Mouse (Mus musculus): ENCODE results near the gene Samd15. TPM values are rescaled to one million over a fixed set of nuclear protein-coding genes. Genes with fewer than 3 reads are reported as not detected.

Gene Samd15
- polyA plus RNA-seq, 1 experiment from 2014 or later = 2.3 TPM

DNA sequence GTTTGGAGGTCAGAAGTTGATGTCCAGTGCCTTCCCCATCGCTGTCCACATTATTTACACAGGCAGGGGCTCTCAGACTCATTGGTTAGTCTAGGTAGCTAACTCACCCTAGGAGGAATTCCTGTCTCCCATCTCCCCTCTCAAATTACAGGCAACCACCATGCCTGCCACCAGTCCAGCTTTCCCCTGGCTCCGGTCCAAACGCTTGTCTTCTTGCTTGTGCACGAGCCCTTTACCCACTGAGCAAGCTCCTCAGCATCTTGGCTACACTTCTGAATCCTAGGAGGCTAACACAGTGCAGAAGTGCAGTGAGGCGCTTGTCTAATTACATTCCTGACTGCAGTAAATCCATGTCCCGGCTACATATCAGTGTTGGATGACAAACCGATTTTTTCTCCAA, 19.8 kb downstream of the Samd15 start:
- Histone ChIP-seq H3K27me3 (ENCODE audit: control insufficient read depth, insufficient read depth, low read length) (no peaks in the 10 kb centered on the region), H3K36me3 (ENCODE audit: control insufficient read depth, insufficient read depth, low read length) (no peaks in the 10 kb centered on the region), H3K9me3 (replicated peaks; ENCODE audit: control insufficient read depth, low read length) (no peaks in the 10 kb centered on the region), H3K4me2 (ENCODE audit: low read depth, low read length) (no peak overlapping the region), H3K9ac (ENCODE audit: low read length) (no peak overlapping the region), H3K4me1 (ENCODE audit: control insufficient read depth, insufficient read depth, low read length) (no peaks in the 10 kb centered on the region), H3K27ac (ENCODE audit: low read length) (no peak overlapping the region), H3K4me3 (replicated peaks; ENCODE audit: low read length) (no peak overlapping the region)
- 53% methylated on average over 7 of the region's 7 CpGs for WGBS
- ATAC-seq (ENCODE audit: insufficient read depth, low FRiP score) = no peak

GRCm38 (mm10) chr12:87224950-87225349, 25.4 kb downstream of the Samd15 start:
- Histone ChIP-seq H3K9ac (ENCODE audit: low read length) (no peak overlapping the region), H3K4me3 (replicated peaks; ENCODE audit: low read length) (no peak overlapping the region), H3K4me2 (ENCODE audit: low read depth, low read length) (no peak overlapping the region), H3K4me1 (ENCODE audit: control insufficient read depth, insufficient read depth, low read length) (no peaks in the 10 kb centered on the region), H3K27ac (ENCODE audit: low read length) (no peak overlapping the region), H3K36me3 (ENCODE audit: control insufficient read depth, insufficient read depth, low read length) (no peaks in the 10 kb centered on the region), H3K27me3 (ENCODE audit: control insufficient read depth, insufficient read depth, low read length) (no peaks in the 10 kb centered on the region), H3K9me3 (replicated peaks; ENCODE audit: control insufficient read depth, low read length) (no peaks in the 10 kb centered on the region)
- WGBS = 66% methylated on average over 10 of the region's 10 CpGs
- ATAC-seq (ENCODE audit: insufficient read depth, low FRiP score) = no peak

- no peaks in the 10 kb centered on the region for H3K4me1 ChIP-seq (ENCODE audit: control insufficient read depth, insufficient read depth, low read length)
- ATAC-seq (ENCODE audit: insufficient read depth, low FRiP score) = no peak
These were observed 27.3 kb downstream of the Samd15 start for GRCm38 (mm10) chr12:87226801-87227200.

GRCm38 (mm10) chr12:87229633-87230032, 30.1 kb downstream of the Samd15 start:
- no peaks in the 10 kb centered on the region for H3K9me3 ChIP-seq (replicated peaks; ENCODE audit: control insufficient read depth, low read length)
- H3K9ac ChIP-seq (ENCODE audit: low read length) = no peak overlapping the region
- WGBS = 83% methylated on average over 2 of the region's 2 CpGs
- no peak overlapping the region for H3K27ac ChIP-seq (ENCODE audit: low read length)
- no peaks in the 10 kb centered on the region for H3K36me3 ChIP-seq (ENCODE audit: control insufficient read depth, insufficient read depth, low read length)
- no peak overlapping the region for H3K4me2 ChIP-seq (ENCODE audit: low read depth, low read length)
- H3K4me1 ChIP-seq (ENCODE audit: control insufficient read depth, insufficient read depth, low read length) = no peaks in the 10 kb centered on the region
- H3K4me3 ChIP-seq (replicated peaks; ENCODE audit: low read length) = no peak overlapping the region
- no peaks in the 10 kb centered on the region for H3K27me3 ChIP-seq (ENCODE audit: control insufficient read depth, insufficient read depth, low read length)
- ATAC-seq (ENCODE audit: insufficient read depth, low FRiP score) = no peak

More at GRCm38 (mm10) chr12:87226801-87227200, 27.3 kb downstream of the Samd15 start:
- H3K4me2 ChIP-seq (ENCODE audit: low read depth, low read length) = no peak overlapping the region
- H3K36me3 ChIP-seq (ENCODE audit: control insufficient read depth, insufficient read depth, low read length) = no peaks in the 10 kb centered on the region
- no peaks in the 10 kb centered on the region for H3K27me3 ChIP-seq (ENCODE audit: control insufficient read depth, insufficient read depth, low read length)
- H3K27ac ChIP-seq (ENCODE audit: low read length) = no peak overlapping the region
- WGBS = 67% methylated on average over 7 of the region's 7 CpGs
- no peak overlapping the region for H3K4me3 ChIP-seq (replicated peaks; ENCODE audit: low read length)
- no peaks in the 10 kb centered on the region for H3K9me3 ChIP-seq (replicated peaks; ENCODE audit: control insufficient read depth, low read length)
- H3K9ac ChIP-seq (ENCODE audit: low read length) = no peak overlapping the region

GRCm38 (mm10) chr12:87230379-87230895, 30.9 kb downstream of the Samd15 start:
- no peak for ATAC-seq (ENCODE audit: insufficient read depth, low FRiP score)
- H3K9me3 ChIP-seq (replicated peaks; ENCODE audit: control insufficient read depth, low read length) = no peaks in the 10 kb centered on the region
- H3K27me3 ChIP-seq (ENCODE audit: control insufficient read depth, insufficient read depth, low read length) = no peaks in the 10 kb centered on the region
- no peaks in the 10 kb centered on the region for H3K4me1 ChIP-seq (ENCODE audit: control insufficient read depth, insufficient read depth, low read length)
- H3K4me2 ChIP-seq (ENCODE audit: low read depth, low read length) = no peak overlapping the region
- H3K9ac ChIP-seq (ENCODE audit: low read length) = no peak overlapping the region
- no peak overlapping the region for H3K27ac ChIP-seq (ENCODE audit: low read length)
- no peaks in the 10 kb centered on the region for H3K36me3 ChIP-seq (ENCODE audit: control insufficient read depth, insufficient read depth, low read length)
- H3K4me3 ChIP-seq (replicated peaks; ENCODE audit: low read length) = no peak overlapping the region

- no peaks in the 10 kb centered on the region for H3K9me3 ChIP-seq (replicated peaks; ENCODE audit: control insufficient read depth, low read length)
- ATAC-seq (ENCODE audit: insufficient read depth, low FRiP score) = no peak
- 76% methylated on average over 5 of the region's 5 CpGs for WGBS
- no peaks in the 10 kb centered on the region for H3K27me3 ChIP-seq (ENCODE audit: control insufficient read depth, insufficient read depth, low read length)
- no peak overlapping the region for H3K27ac ChIP-seq (ENCODE audit: low read length)
- H3K4me1 ChIP-seq (ENCODE audit: control insufficient read depth, insufficient read depth, low read length) = no peaks in the 10 kb centered on the region
- no peak overlapping the region for H3K4me2 ChIP-seq (ENCODE audit: low read depth, low read length)
- no peak overlapping the region for H3K4me3 ChIP-seq (replicated peaks; ENCODE audit: low read length)
- H3K36me3 ChIP-seq (ENCODE audit: control insufficient read depth, insufficient read depth, low read length) = peaks cover 5% of the 10 kb centered on the region; the same call in 1 of the 2 replicates
- no peak overlapping the region for H3K9ac ChIP-seq (ENCODE audit: low read length)
These were observed 37.5 kb downstream of the Samd15 start for GRCm38 (mm10) chr12:87236882-87237483.

- Histone ChIP-seq H3K27ac (ENCODE audit: low read length) (no peak within 1 kb of the TSS), H3K27me3 (ENCODE audit: control insufficient read depth, insufficient read depth, low read length) (no peaks in the 10 kb centered on the region), H3K4me3 (replicated peaks; ENCODE audit: low read length) (no peak within 1 kb of the TSS), H3K4me2 (ENCODE audit: low read depth, low read length) (no peak within 1 kb of the TSS), H3K9me3 (replicated peaks; ENCODE audit: control insufficient read depth, low read length) (no peaks in the 10 kb centered on the region), H3K9ac (ENCODE audit: low read length) (no peak within 1 kb of the TSS), H3K4me1 (ENCODE audit: control insufficient read depth, insufficient read depth, low read length) (no peaks in the 10 kb centered on the region), H3K36me3 (ENCODE audit: control insufficient read depth, insufficient read depth, low read length) (peaks cover 5% of the 10 kb centered on the region; the same call in 1 of the 2 replicates)
- ATAC-seq (ENCODE audit: insufficient read depth, low FRiP score) = no peak
- 96% methylated on average over 1 of the region's 1 CpGs for WGBS
These were observed 39.1 kb downstream of the Samd15 start, which contains the start of gene Noxred1 for GRCm38 (mm10) chr12:87238632-87239031. Gene Noxred1 (minus strand): TSS chr12:87238732.

GRCm38 (mm10) chr12:87250161-87250560, 50.6 kb downstream of the Samd15 start:
- no peak overlapping the region for H3K9ac ChIP-seq (ENCODE audit: low read length)
- no peak overlapping the region for H3K4me3 ChIP-seq (replicated peaks; ENCODE audit: low read length)
- H3K27me3 ChIP-seq (ENCODE audit: control insufficient read depth, insufficient read depth, low read length) = no peaks in the 10 kb centered on the region
- H3K36me3 ChIP-seq (ENCODE audit: control insufficient read depth, insufficient read depth, low read length) = peaks cover 35% of the 10 kb centered on the region
- ATAC-seq (ENCODE audit: insufficient read depth, low FRiP score) = no peak
- H3K27ac ChIP-seq (ENCODE audit: low read length) = no peak overlapping the region
- no peak overlapping the region for H3K4me2 ChIP-seq (ENCODE audit: low read depth, low read length)
- no peaks in the 10 kb centered on the region for H3K4me1 ChIP-seq (ENCODE audit: control insufficient read depth, insufficient read depth, low read length)
- H3K9me3 ChIP-seq (replicated peaks; ENCODE audit: control insufficient read depth, low read length) = no peaks in the 10 kb centered on the region
- WGBS = 84% methylated on average over 6 of the region's 6 CpGs

- Histone ChIP-seq H3K27me3 (ENCODE audit: control insufficient read depth, insufficient read depth, low read length) (no peaks in the 10 kb centered on the region), H3K9me3 (replicated peaks; ENCODE audit: control insufficient read depth, low read length) (no peaks in the 10 kb centered on the region), H3K4me3 (replicated peaks; ENCODE audit: low read length) (no peak overlapping the region), H3K36me3 (ENCODE audit: control insufficient read depth, insufficient read depth, low read length) (peaks cover 33% of the 10 kb centered on the region), H3K9ac (ENCODE audit: low read length) (no peak overlapping the region), H3K27ac (ENCODE audit: low read length) (no peak overlapping the region), H3K4me2 (ENCODE audit: low read depth, low read length) (no peak overlapping the region), H3K4me1 (ENCODE audit: control insufficient read depth, insufficient read depth, low read length) (no peaks in the 10 kb centered on the region)
- ATAC-seq (ENCODE audit: insufficient read depth, low FRiP score) = no peak
- WGBS = 93% methylated on average over 6 of the region's 6 CpGs
These were observed 54.4 kb downstream of the Samd15 start for GRCm38 (mm10) chr12:87253878-87254277.

All from stomach, embryonic 16.5 days (tissue).